Mouse (Mus musculus): ENCODE results near the gene Isy1. TPM values are rescaled to one million over a fixed set of nuclear protein-coding genes. Genes with fewer than 3 reads are reported as not detected.

Gene Isy1
- polyA plus RNA-seq, 1 experiment = 51.1 TPM

DNA sequence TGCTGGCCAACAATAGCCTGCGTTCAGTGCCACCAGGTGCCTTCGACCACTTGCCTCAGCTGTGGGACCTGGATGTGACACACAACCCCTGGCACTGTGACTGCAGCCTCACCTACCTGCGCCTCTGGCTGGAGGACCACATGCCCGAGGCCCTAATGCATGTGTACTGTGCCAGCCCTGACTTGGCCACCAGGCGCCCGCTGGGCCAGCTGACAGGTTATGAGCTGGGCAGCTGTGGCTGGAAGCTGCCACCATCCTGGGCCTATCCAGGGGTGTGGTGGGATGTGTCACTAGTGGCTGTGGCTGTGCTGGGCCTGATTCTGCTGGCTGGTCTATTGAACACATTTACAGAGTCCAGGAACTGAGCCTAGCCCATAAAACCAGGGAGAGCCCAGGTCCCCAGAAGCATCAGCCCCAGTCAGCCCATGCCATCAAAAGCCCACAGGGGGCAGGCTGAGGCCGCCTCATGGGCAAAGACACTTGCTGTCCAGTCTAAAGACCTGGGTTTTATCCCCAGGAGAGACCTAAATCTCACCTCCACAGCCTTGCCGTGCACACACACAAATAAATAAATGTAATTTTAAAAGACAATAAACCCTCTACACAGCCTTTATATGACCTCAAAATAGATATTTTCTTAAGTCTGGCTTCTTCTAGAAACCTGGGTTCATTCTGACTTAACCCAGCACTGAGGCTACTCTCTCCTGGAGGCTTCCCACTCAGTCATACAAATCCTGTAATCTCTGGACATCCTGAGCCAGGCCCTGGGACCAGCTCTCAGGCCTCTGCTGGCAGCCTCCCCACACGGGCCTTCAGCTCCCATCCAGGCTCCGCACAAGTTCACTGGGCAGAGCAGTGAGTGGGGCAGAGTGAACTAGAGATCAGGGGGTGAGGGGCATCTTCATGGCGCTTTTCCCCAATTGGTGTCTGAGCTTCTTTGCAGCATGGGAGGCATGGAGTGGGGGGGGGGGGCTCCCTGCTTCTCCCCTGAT is 59.1 kb downstream of the Isy1 start:
- no peak for TF ChIP-seq GATA1 (IDR thresholded peaks at IDR 0.05; ENCODE audit: low read length)

DNA sequence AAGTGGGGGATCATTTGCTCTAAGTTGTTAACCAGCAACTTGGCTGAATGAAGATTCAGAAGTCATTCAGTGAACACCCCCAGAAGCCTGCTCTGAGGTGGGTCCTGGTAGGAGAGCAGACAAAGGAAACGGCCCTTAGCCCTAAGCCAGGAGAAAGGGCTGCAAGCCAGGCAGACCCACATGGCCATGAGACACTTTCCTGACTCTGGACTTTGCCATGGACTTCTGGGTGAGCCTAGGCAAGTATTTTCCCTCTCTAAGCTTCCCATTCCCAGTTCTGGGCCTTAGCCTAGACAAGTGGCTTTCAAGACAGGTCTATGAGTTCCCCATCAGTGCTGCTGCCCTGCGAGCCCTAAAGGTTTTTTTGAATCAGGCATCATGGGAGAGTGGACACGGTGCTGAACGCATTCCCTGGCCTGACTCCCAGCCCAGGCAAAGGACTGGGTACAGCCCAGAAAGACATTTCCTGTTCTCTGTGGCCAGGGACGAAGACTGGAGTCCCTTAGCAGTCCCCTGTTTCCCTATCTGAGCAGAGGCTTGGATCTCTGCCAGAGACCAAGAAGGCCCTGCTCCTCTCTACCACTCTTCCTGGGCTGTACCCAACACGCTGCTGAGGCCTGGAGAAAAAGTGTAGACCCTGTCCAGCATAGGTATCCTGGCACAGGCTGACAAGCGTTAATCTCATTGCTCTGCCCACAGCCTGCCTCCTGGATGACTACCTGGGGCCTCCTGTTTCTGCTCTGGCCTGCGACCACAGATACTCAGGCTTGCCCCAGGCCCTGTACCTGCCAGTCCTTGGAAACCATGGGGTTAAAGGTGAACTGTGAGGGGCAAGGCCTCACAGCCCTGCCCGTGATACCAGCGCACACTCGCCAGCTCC is 60.1 kb downstream of the Isy1 start:
- TF ChIP-seq GATA1 (IDR thresholded peaks at IDR 0.05; ENCODE audit: low read length) = no peak

DNA sequence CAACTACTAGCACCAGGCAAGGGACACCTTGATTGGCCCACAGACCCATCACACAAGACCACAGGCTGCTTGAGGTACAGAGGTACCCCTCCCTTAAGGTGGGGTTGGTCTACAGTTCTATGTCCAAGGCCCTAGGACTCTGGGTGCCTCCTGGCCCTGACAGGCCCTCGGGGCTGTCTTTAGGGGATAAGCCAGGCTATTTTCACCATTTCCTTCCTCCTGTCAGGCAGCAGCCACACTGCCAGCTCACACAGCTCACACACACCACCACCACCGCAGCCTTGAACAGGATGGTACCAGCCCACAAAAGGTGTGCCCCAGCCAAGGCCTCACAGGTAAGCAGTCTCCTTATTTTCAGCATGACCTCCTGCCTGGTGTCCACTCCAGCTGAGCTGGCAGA is 60.8 kb downstream of the Isy1 start, which contains the start of gene Gp9:
Gp9 (plus strand) TSS at position 231 of the 400 bp plus-strand sequence.
- TF ChIP-seq GATA1 (IDR thresholded peaks at IDR 0.05; ENCODE audit: low read length) = no peak

DNA sequence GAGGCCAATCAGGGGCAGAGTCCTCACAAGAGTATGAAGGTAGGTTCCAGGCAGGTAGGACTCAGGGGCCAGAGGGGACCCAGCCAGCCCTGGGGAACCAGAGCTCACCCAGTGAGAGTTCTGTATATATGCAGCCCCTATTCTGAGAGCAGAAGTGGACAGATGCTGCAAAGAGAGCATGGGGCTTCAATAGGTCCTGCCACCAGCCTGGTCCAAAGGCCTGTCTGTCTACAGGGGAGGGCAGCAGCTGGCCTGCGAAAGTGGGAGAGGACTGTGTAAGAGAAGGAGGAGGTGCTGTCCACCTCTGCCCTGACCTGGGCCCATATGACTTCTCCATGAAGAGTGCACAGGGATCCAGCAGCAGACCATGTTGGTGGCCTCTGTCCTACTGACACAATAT is 61.9 kb downstream of the Isy1 start:
- no peak for TF ChIP-seq GATA1 (IDR thresholded peaks at IDR 0.05; ENCODE audit: low read length)

DNA sequence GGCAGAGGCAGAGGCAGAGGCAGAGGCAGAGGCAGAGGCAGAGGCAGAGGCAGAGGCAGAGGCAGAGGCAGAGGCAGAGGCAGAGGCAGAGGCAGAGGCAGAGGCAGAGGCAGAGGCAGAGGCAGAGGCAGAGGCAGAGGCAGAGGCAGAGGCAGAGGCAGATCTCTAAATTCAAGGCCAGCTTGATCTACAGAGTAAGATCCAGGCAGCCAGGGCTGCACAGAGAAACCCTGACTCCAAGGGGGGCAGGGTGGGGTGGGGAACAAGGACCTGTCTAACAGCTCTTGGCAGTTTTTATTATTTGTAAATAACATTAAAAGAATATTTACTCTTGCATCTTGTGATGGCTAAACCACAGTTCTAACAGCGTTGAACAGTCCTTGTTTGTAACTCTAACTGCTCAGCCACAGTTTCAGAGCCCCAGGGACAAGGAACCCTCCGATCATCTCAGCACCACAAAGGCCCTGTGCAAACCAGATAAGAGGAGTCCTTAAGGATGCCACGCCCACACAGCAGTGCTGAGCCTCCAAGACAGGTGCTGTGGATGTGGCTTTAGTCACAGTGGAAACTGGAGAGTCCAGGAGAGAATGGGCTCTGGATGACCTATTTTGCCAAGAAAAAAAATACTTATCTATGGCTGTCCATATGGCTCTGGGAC is 62.9 kb downstream of the Isy1 start:
- TF ChIP-seq GATA1 (IDR thresholded peaks at IDR 0.05; ENCODE audit: low read length) = peak; percentile 65

DNA sequence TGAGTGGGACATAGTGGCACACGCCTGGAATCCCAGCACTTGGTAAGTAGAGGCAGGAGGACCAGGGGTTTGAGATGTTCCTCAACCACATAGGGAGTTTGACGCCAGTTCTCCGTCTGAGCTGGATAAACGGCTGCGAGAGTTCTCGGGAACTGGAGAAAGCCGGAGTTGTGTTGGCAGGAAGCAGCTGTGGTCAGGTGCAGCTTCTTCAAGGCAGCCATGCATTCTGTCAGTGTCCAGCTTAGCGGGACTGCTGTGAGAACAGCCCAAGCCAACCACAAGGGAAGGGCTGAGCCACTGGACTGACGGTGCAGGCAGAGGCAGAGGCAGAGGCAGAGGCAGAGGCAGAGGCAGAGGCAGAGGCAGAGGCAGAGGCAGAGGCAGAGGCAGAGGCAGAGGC is 63.7 kb downstream of the Isy1 start:
- TF ChIP-seq GATA1 (IDR thresholded peaks at IDR 0.05; ENCODE audit: low read length) = no peak

DNA sequence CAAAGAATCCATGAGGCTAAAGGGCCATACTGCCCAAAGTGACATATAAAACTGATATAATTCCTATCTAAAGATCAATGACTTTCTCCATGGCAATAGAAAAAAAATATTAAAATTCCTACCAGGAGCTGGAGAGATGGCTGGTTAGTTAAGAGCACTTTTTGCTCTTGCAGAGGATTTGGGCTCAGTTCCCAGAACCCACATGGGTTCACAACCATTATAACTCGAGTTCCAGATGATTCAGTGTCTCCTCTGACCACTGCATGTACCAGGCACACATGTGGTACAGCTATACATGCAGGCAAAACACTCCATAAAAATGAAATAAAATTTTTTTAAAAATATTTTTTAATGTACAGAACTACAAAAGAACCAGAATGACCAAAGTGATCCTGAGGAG is 64.1 kb downstream of the Isy1 start:
- TF ChIP-seq GATA1 (IDR thresholded peaks at IDR 0.05; ENCODE audit: low read length) = no peak

DNA sequence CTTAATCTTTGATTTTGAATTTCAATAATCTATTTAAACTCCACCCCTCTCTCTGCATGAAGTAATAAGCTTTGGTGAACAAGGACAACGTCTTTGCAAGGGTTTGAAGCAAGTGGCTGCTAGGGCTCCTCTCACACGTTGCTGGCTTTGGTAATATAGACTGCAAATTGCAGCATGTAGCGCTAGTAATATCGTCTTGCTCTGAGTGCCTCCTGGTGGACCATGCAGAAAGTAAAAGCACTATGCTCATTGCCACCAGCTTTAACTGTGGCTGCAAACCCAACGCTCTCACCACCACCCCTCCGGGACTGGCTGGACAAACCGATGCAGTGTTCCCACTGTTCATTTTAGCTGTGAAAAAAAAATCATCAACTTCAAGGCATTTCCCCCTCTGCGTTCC is 68.0 kb downstream of the Isy1 start:
- no peak for TF ChIP-seq GATA1 (IDR thresholded peaks at IDR 0.05; ENCODE audit: low read length)

Other genes with a start within 250 kb of the Isy1 start
- gene Prokr1, start 248.1 kb downstream of the Isy1 start, polyA plus RNA-seq (2012) = 0.15 and 0.16 TPM in 2 replicates
- 13.9 and 15.1 TPM in 2 replicates for gene Aplf, start 166.6 kb downstream of the Isy1 start, polyA plus RNA-seq (2012)
- 0.02 TPM in 1 of 2 replicates, not detected in the other for gene Efcc1, start 107.9 kb downstream of the Isy1 start, polyA plus RNA-seq (2012)
- gene Gp9, start 60.7 kb downstream of the Isy1 start, polyA plus RNA-seq (2012) = 0.50 and 0.90 TPM in 2 replicates
- 16.4 and 40.9 TPM in 2 replicates for gene Rab43, start 26.6 kb downstream of the Isy1 start, polyA plus RNA-seq (2012)
- 11.0 and 20.9 TPM in 2 replicates for gene Gm45140, start 3.0 kb downstream of the Isy1 start, polyA plus RNA-seq (2012)
- 136 and 182 TPM in 2 replicates for gene Cnbp, start 12.3 kb upstream of the Isy1 start, polyA plus RNA-seq (2012)
- gene Copg1, start 49.0 kb upstream of the Isy1 start, polyA plus RNA-seq (2012) = 24.3 and 50.8 TPM in 2 replicates
- gene Hmces, start 75.1 kb upstream of the Isy1 start, polyA plus RNA-seq (2012) = 21.1 and 28.9 TPM in 2 replicates
- gene H1fx, start 142.8 kb upstream of the Isy1 start, polyA plus RNA-seq (2012) = not detected in 2 replicates
- 99.5 and 147 TPM in 2 replicates for gene Rab7, start 206.5 kb upstream of the Isy1 start, polyA plus RNA-seq (2012)
- 39.1 and 45.3 TPM in 2 replicates for gene Rpn1, start 245.7 kb upstream of the Isy1 start, polyA plus RNA-seq (2012)